Mouse (Mus musculus): ENCODE results near the gene Klf11.
"Not testable (repeated sequence)": the region's sequence is repeated elsewhere in the genome, so short reads cannot be mapped to it uniquely, and the experiment has no call there.

Gene Klf11

GRCm38 (mm10) chr12:24651063-24651557 is at the start of gene Klf11:
Klf11 (plus strand) TSS chr12:24651274.
- DNase-seq, result peak; percentile 96

GRCm38 (mm10) chr12:24603266-24603665 is 47.8 kb upstream of the Klf11 start:
- DNase-seq, result peak; percentile 25

GRCm38 (mm10) chr12:24606166-24606565 is 44.9 kb upstream of the Klf11 start:
- DNase-seq, result no peak

GRCm38 (mm10) chr12:24612591-24612990 is 38.5 kb upstream of the Klf11 start:
- DNase-seq, result no peak

GRCm38 (mm10) chr12:24614452-24615075 is 36.5 kb upstream of the Klf11 start:
- no peak for DNase-seq

- DNase-seq, result no peak
Observed at GRCm38 (mm10) chr12:24615140-24615539, 35.9 kb upstream of the Klf11 start.

- no peak for DNase-seq
Observed at GRCm38 (mm10) chr12:24619436-24619835, 31.6 kb upstream of the Klf11 start.

GRCm38 (mm10) chr12:24623486-24624251 is 27.4 kb upstream of the Klf11 start:
- DNase-seq, result no peak

GRCm38 (mm10) chr12:24626401-24626800 is 24.7 kb upstream of the Klf11 start:
- DNase-seq, result no peak

GRCm38 (mm10) chr12:24627215-24627614 is 23.9 kb upstream of the Klf11 start:
- no peak for DNase-seq

- no peak for DNase-seq
Observed at GRCm38 (mm10) chr12:24630220-24630619, 20.9 kb upstream of the Klf11 start.

- DNase-seq, result no peak
Observed at GRCm38 (mm10) chr12:24632404-24632803, 18.7 kb upstream of the Klf11 start.

- no peak for DNase-seq
Observed at GRCm38 (mm10) chr12:24633753-24634191, 17.3 kb upstream of the Klf11 start.

GRCm38 (mm10) chr12:24634212-24634611 is 16.9 kb upstream of the Klf11 start:
- no peak for DNase-seq

GRCm38 (mm10) chr12:24634648-24635047 is 16.4 kb upstream of the Klf11 start:
- no peak for DNase-seq

- DNase-seq, result not testable (repeated sequence)
Observed at GRCm38 (mm10) chr12:24638787-24639186, 12.3 kb upstream of the Klf11 start.

GRCm38 (mm10) chr12:24642370-24642802 is 8.7 kb upstream of the Klf11 start:
- peak; percentile 54 for DNase-seq

GRCm38 (mm10) chr12:24644125-24644571 is 6.9 kb upstream of the Klf11 start:
- DNase-seq, result no peak

GRCm38 (mm10) chr12:24645901-24646300 is 5.2 kb upstream of the Klf11 start:
- DNase-seq, result no peak

- no peak for DNase-seq
Observed at GRCm38 (mm10) chr12:24648094-24648493, 3.0 kb upstream of the Klf11 start.

GRCm38 (mm10) chr12:24650415-24651062 is 535 bp upstream of the Klf11 start:
- DNase-seq, result no peak

GRCm38 (mm10) chr12:24651642-24652342 is 718 bp downstream of the Klf11 start:
- peak; percentile 84 for DNase-seq
